ENCODE assay signal across 24 mouse cellular contexts in the genomic region with DNA sequence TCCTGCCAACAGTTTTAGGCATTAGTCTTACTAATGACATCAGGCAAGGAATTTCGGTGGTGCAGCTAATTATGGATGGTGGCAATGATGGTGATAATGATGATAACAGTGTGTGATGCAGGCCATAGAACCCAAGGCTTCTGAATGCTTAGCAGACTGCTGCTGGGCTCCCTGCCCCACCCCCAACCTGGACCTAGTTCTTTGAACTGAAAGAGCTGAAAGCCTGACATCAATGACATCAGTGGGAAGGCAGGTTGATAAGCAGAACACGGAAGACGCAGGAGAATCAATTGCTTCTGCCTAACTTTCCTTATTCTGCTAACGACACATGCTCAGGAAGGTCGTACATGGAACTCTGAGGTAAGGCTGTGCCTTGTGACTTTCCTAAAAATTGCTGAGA. TPM values are rescaled to one million over a fixed set of nuclear protein-coding genes. Genes with fewer than 3 reads are reported as not detected.
DNase-seq lines count a peak whose midpoint lies in the region; TF ChIP-seq lines count a peak whose summit lies in the region.
"Had no signal": no experiment of that assay in that cellular context is flagged by ENCODE, and none has a peak within 500 bp of the region (broad histone marks: within the 10 kb centered on the region; RNA-seq: fewer than 3 reads in every experiment).

No protein-coding gene starts in this region.

- H3K4me3 ChIP-seq in cerebellum, adult 2 months (replicated peaks; ENCODE audit: insufficient read depth, low read depth, low read length), result no peak overlapping the region
- no peak overlapping the region for H3K4me3 ChIP-seq in spleen, adult 2 months (ENCODE audit: extremely low read depth, insufficient read depth, insufficient read length)
- H3K4me3 ChIP-seq in CH12.LX (replicated peaks in 1 of 3; ENCODE audit: low read depth in 2 of 3, low read length in 2 of 3, poor library complexity in 1 of 3), result no peak overlapping the region
- H3K4me3 ChIP-seq: embryonic facial prominence, embryonic 15.5 days; forebrain, embryonic 12.5 days; intestine, embryonic 15.5 days; limb, embryonic 13.5 days; liver, embryonic 12.5 days; midbrain, embryonic 12.5 days; stomach, embryonic 15.5 days had no signal

- TF ChIP-seq POLR2A in cerebellum, adult 2 months (IDR thresholded peaks at IDR 0.05; ENCODE audit: borderline replicate concordance, insufficient read depth, low read length), result no peak
- no peak for TF ChIP-seq POLR2A in spleen, adult 2 months (IDR thresholded peaks at IDR 0.05; ENCODE audit: low read depth, low read length)
- no peak for TF ChIP-seq POLR2A in CH12.LX (IDR thresholded peaks at IDR 0.05; ENCODE audit: low read depth, low read length)

- TF ChIP-seq RAD21 in CH12.LX (IDR thresholded peaks at IDR 0.05; ENCODE audit: low read depth, low read length), result no peak

- H3K4me2 ChIP-seq in CH12.LX (ENCODE audit: insufficient read depth, low read depth, poor library complexity, severe bottlenecking), result no peak overlapping the region
- H3K4me2 ChIP-seq: embryonic facial prominence, embryonic 15.5 days; forebrain, embryonic 12.5 days; intestine, embryonic 15.5 days; limb, embryonic 13.5 days; liver, embryonic 12.5 days; midbrain, embryonic 12.5 days; stomach, embryonic 15.5 days had no signal

- no peaks in the 10 kb centered on the region for H3K9me3 ChIP-seq in CH12.LX (replicated peaks; ENCODE audit: low read length)
- H3K9me3 ChIP-seq: embryonic facial prominence, embryonic 15.5 days; forebrain, embryonic 12.5 days; intestine, embryonic 15.5 days; limb, embryonic 13.5 days; liver, embryonic 12.5 days; midbrain, embryonic 12.5 days; stomach, embryonic 15.5 days had no signal

- peaks cover 11% of the 10 kb centered on the region for H3K79me2 ChIP-seq in CH12.LX (replicated peaks; ENCODE audit: control insufficient read depth, extremely low read depth, insufficient read depth, poor library complexity, severe bottlenecking)

- dilution Hi-C loops in CH12.LX (cut with MboI; ENCODE audit: extremely low pct_ligation_motif_present, extremely low pct_unique_long_range_greater_than_20kb, low sequenced_read_pairs), result no loop called here

- 0 out of 2 replicates have a peak overlapping the region, but pooled peaks have one; percentile 27 for H3K27ac ChIP-seq in cerebellum, adult 2 months (ENCODE audit: insufficient read depth, low read length)
- H3K27ac ChIP-seq in spleen, adult 2 months (ENCODE audit: insufficient read depth, low read length), result peak overlapping the region; percentile 26
- H3K27ac ChIP-seq in CH12.LX (ENCODE audit: insufficient read depth, low read depth), result 0 out of 2 replicates have a peak overlapping the region, but pooled peaks have one; percentile 47
- H3K27ac ChIP-seq: embryonic facial prominence, embryonic 15.5 days; forebrain, embryonic 12.5 days; intestine, embryonic 15.5 days; kidney, postnatal 0 days; limb, embryonic 13.5 days; liver, embryonic 12.5 days; midbrain, embryonic 12.5 days; stomach, embryonic 15.5 days had no signal

- WGBS in cerebellum, adult 2 months, result 39% methylated on average over 5 of the region's 5 CpGs
- 75% methylated on average over 5 of the region's 5 CpGs for WGBS in spleen, adult 2 months

- in situ Hi-C loops in CH12.LX (cut with MboI; ENCODE audit: low pct_ligation_motif_present, low pct_unique_long_range_greater_than_20kb, low sequenced_read_pairs), result no loop called here

- no peak for DNase-seq in cerebellum, adult 2 months
- no peak for DNase-seq in cerebellum, adult 11 months
- DNase-seq in spleen, adult 2 months (ENCODE audit: low read depth in 1 of 2, low spot score in 2 of 2), result no peak
- no peak for DNase-seq in spleen, postnatal 36 days (ENCODE audit: low spot score in 2 of 2)
- DNase-seq in CH12.LX (ENCODE audit: extremely low read depth), result no peak
- peak; percentile 75 for DNase-seq in induced T-regulatory cell, adult 2 months (ENCODE audit: low read depth)
- no peak for DNase-seq in urinary bladder, postnatal 14 days (ENCODE audit: low spot score)
- no peak for DNase-seq in layer of hippocampus, adult 9-10 months (ENCODE audit: low spot score)
- DNase-seq: adrenal gland, postnatal 10 days; cerebellum, adult 18-20 months; gastrocnemius, postnatal 10 days; heart, postnatal 14 days; kidney, adult 2 months; layer of hippocampus, adult 9-11 months; liver, postnatal 0 days had no signal

- H3K9ac ChIP-seq in CH12.LX (ENCODE audit: insufficient read depth, low read depth), result no peak overlapping the region; the same call in 1 of the 2 replicates
- H3K9ac ChIP-seq: embryonic facial prominence, embryonic 15.5 days; forebrain, embryonic 12.5 days; intestine, embryonic 15.5 days; limb, embryonic 13.5 days; liver, embryonic 12.5 days; liver, postnatal 0 days; midbrain, embryonic 12.5 days; stomach, embryonic 15.5 days had no signal

- H3K27me3 ChIP-seq in cerebellum, adult 2 months (ENCODE audit: control insufficient read depth, insufficient read depth, low read length), result no peaks in the 10 kb centered on the region
- H3K27me3 ChIP-seq in spleen, adult 2 months (ENCODE audit: control insufficient read depth, insufficient read depth, low read length), result no peaks in the 10 kb centered on the region
- H3K27me3 ChIP-seq in CH12.LX (replicated peaks), result no peaks in the 10 kb centered on the region
- H3K27me3 ChIP-seq: embryonic facial prominence, embryonic 15.5 days; forebrain, embryonic 12.5 days; intestine, embryonic 15.5 days; limb, embryonic 13.5 days; midbrain, embryonic 12.5 days; Patski; stomach, embryonic 15.5 days had no signal

- no peaks in the 10 kb centered on the region for H3K36me3 ChIP-seq in spleen, adult 2 months (ENCODE audit: control insufficient read depth, insufficient read depth, low read length)
- peaks cover 0 to 31% of the 10 kb centered on the region in 2 experiments for H3K36me3 ChIP-seq in CH12.LX (replicated peaks in 1 of 2; ENCODE audit: control insufficient read depth in 1 of 2, insufficient read depth in 1 of 2, low read length in 1 of 2)
- H3K36me3 ChIP-seq: embryonic facial prominence, embryonic 15.5 days; forebrain, embryonic 12.5 days; intestine, embryonic 15.5 days; limb, embryonic 13.5 days; liver, embryonic 12.5 days; midbrain, embryonic 12.5 days; stomach, embryonic 15.5 days had no signal

- TF ChIP-seq CTCF in cerebellum, adult 2 months (IDR thresholded peaks at IDR 0.05; ENCODE audit: borderline replicate concordance, insufficient read depth, low read depth, low read length), result no peak
- TF ChIP-seq CTCF in spleen, adult 2 months (IDR thresholded peaks at IDR 0.05; ENCODE audit: extremely low read depth, insufficient read depth, insufficient read length, insufficient replicate concordance), result no peak
- no peak for TF ChIP-seq CTCF in CH12.LX (conservative IDR thresholded peaks at IDR 0.05 in 1 of 2, IDR thresholded peaks at IDR 0.05 in 1 of 2; ENCODE audit: low read depth in 2 of 2, low read length in 2 of 2)

- peaks cover 24% of the 10 kb centered on the region for H3K4me1 ChIP-seq in cerebellum, adult 2 months (ENCODE audit: control insufficient read depth, insufficient read depth, low read length)
- H3K4me1 ChIP-seq in spleen, adult 2 months (ENCODE audit: control insufficient read depth, insufficient read depth, insufficient read length), result peaks cover 29% of the 10 kb centered on the region; the same call in 1 of the 2 replicates
- peaks cover 12 to 47% of the 10 kb centered on the region in 2 experiments for H3K4me1 ChIP-seq in CH12.LX (ENCODE audit: control insufficient read depth in 1 of 2, insufficient read depth in 2 of 2)
- H3K4me1 ChIP-seq: intestine, embryonic 15.5 days had no signal

- TF ChIP-seq EP300 in CH12.LX (IDR thresholded peaks at IDR 0.05; ENCODE audit: low read length), result no peak

TF ChIP-seq in CH12.LX, 34 proteins besides CTCF, POLR2A, EP300 and RAD21:
- TF ChIP-seq RCOR1 (conservative IDR thresholded peaks at IDR 0.05; ENCODE audit: low read depth, low read length) (no peak), MAZ (IDR thresholded peaks at IDR 0.05; ENCODE audit: low read depth, low read length) (no peak), MAX (IDR thresholded peaks at IDR 0.05; ENCODE audit: low read length) (no peak), NELFE (IDR thresholded peaks at IDR 0.05; ENCODE audit: low read depth, low read length) (no peak), MXI1 (IDR thresholded peaks at IDR 0.05; ENCODE audit: low read depth, low read length) (no peak), CHD2 (IDR thresholded peaks at IDR 0.05; ENCODE audit: low read length) (0 out of 2 replicates have a peak, but pooled peaks have one; percentile 26)

RNA-seq across cellular contexts. Expression of a gene that starts 3.4 kb away (rescaled TPM):
- polyA plus RNA-seq in cerebellum, adult 2 months (2012; rRNA removed), result 71.3 and 76.0 TPM in 2 replicates
- polyA plus RNA-seq in spleen, adult 2 months (2012; rRNA removed), result 11.4 and 12.7 TPM in 2 replicates
- total RNA-seq in CH12.LX (2012; rRNA removed), result 34.2 and 41.0 TPM in 2 replicates
- total RNA-seq in CH12.LX (2014; rRNA removed), result 20.9 and 23.3 TPM in 2 replicates
- 53.5 and 62.2 TPM in 2 replicates for polyA plus RNA-seq in CH12.LX (2012; ENCODE audit: insufficient read length, low read depth)

RNA-seq across cellular contexts. Expression of a gene that starts 28.1 kb away (rescaled TPM):
- polyA plus RNA-seq in cerebellum, adult 2 months (2012; rRNA removed), result 26.9 and 31.6 TPM in 2 replicates
- 2.0 and 2.1 TPM in 2 replicates for polyA plus RNA-seq in spleen, adult 2 months (2012; rRNA removed)
- total RNA-seq in CH12.LX (2012; rRNA removed), result 49.9 and 59.7 TPM in 2 replicates
- 43.1 and 46.7 TPM in 2 replicates for total RNA-seq in CH12.LX (2014; rRNA removed)
- 60.7 and 73.4 TPM in 2 replicates for polyA plus RNA-seq in CH12.LX (2012; ENCODE audit: insufficient read length, low read depth)
